Comparison of ENCODE assay signal across 8 mouse cellular contexts in genomic region chr4:57955544-57955958, GRCm38 (mm10). TPM values are rescaled to one million over a fixed set of nuclear protein-coding genes. Genes with fewer than 3 reads are reported as not detected.
DNase-seq lines count a peak whose midpoint lies in the region; ATAC-seq lines count a peak whose summit lies in the region.

No protein-coding gene starts in this region.

- peaks cover 3% of the 10 kb centered on the region; the same call in 1 of the 2 replicates for H3K9me3 ChIP-seq in midbrain, embryonic 11.5 days (ENCODE audit: control insufficient read depth, low read length)

- WGBS in midbrain, embryonic 11.5 days, result under 1% methylated on average over 25 of the region's 25 CpGs

- intact Hi-C loops in gastrocnemius, postnatal 14 days (cut with DNase I; ENCODE audit: low total_unique reads), result no loop called here
- intact Hi-C loops in left cerebral cortex, postnatal 4 days (cut with DNase I), result no loop called here

- no peaks in the 10 kb centered on the region for H3K27me3 ChIP-seq in midbrain, embryonic 11.5 days (ENCODE audit: control insufficient read depth, insufficient read depth, low read length)

- peak overlapping the region; percentile 70 for H3K4me2 ChIP-seq in midbrain, embryonic 11.5 days

- peak overlapping the region; percentile 86 for H3K9ac ChIP-seq in midbrain, embryonic 11.5 days (ENCODE audit: low read length)

- H3K4me1 ChIP-seq in midbrain, embryonic 11.5 days (ENCODE audit: control insufficient read depth, insufficient read depth, low read length), result peaks cover 11% of the 10 kb centered on the region

- peak overlapping the region; percentile 67 for H3K27ac ChIP-seq in midbrain, embryonic 11.5 days (ENCODE audit: low read depth, low read length)

- peak overlapping the region; percentile 78 for H3K4me3 ChIP-seq in midbrain, embryonic 11.5 days (ENCODE audit: low read depth, low read length)

- H3K36me3 ChIP-seq in midbrain, embryonic 11.5 days (ENCODE audit: control insufficient read depth, insufficient read depth, low read length), result peaks cover 18% of the 10 kb centered on the region

- peak; percentile 81 for DNase-seq in embryo, embryonic 10 days (ENCODE audit: low spot score)
- no peak for DNase-seq in embryo, embryonic 9.5 days (ENCODE audit: extremely low spot score)
- peak; percentile 67 for DNase-seq in gastrocnemius, postnatal 14 days
- DNase-seq in left cerebral cortex, postnatal 4 days, result peak; percentile 46
- no peak for DNase-seq in midbrain, embryonic 11.5 days (ENCODE audit: low spot score, missing footprints)
- peak; percentile 67 to 83 for DNase-seq in spleen, postnatal 4 days (ENCODE audit: low spot score in 2 of 2)

- peak; percentile 21 for ATAC-seq in common myeloid progenitor, adult 5-6 weeks (replicated peaks; ENCODE audit: low read depth, poor library complexity, severe bottlenecking)
- peak; percentile 33 for ATAC-seq in inflammation-experienced regulatory T-cells, adult 6 months
- peak; percentile 31 for ATAC-seq in midbrain, embryonic 11.5 days (ENCODE audit: low FRiP score)

RNA-seq across cellular contexts. Expression of gene Txn1, which starts 0.7 kb away (rescaled TPM):
- 148 and 206 TPM in 2 replicates for total RNA-seq in common myeloid progenitor, adult 5-6 weeks (2017)
- 10 to 100 TPM; 86.5 to 87.4 TPM for total RNA-seq in gastrocnemius, postnatal 14 days (2021)
- polyA plus RNA-seq in inflammation-experienced regulatory T-cells, adult 6 months (2017; shearing (Covaris generic)), result 100 to 1,000 TPM; 126 to 295 (median 141) TPM
- total RNA-seq in left cerebral cortex, postnatal 4 days (2021), result 100 to 1,000 TPM; 187 to 191 TPM
- 404 and 408 TPM in 2 replicates for polyA plus RNA-seq in midbrain, embryonic 11.5 days (2014; fragmentation: Nextera tagmentation; extraction: Ambion mirVana)

RNA-seq across cellular contexts. Expression of gene D630039A03Rik, which starts 39.5 kb away (rescaled TPM):
- not detected in 2 replicates for total RNA-seq in common myeloid progenitor, adult 5-6 weeks (2017)
- not detected for total RNA-seq in gastrocnemius, postnatal 14 days (2021)
- 10 to 100 TPM in 2 of 3 experiments, 1 to 10 TPM in 1; 8.9 to 18.3 (median 18.2) TPM for polyA plus RNA-seq in inflammation-experienced regulatory T-cells, adult 6 months (2017; shearing (Covaris generic))
- total RNA-seq in left cerebral cortex, postnatal 4 days (2021), result not detected
- polyA plus RNA-seq in midbrain, embryonic 11.5 days (2014; fragmentation: Nextera tagmentation; extraction: Ambion mirVana), result 0.04 TPM in 1 of 2 replicates, not detected in the other

RNA-seq across cellular contexts. Expression of gene Txndc8, which starts 53.4 kb away (rescaled TPM):
- total RNA-seq in common myeloid progenitor, adult 5-6 weeks (2017), result not detected in 2 replicates
- not detected for total RNA-seq in gastrocnemius, postnatal 14 days (2021)
- not detected for polyA plus RNA-seq in inflammation-experienced regulatory T-cells, adult 6 months (2017; shearing (Covaris generic))
- not detected for total RNA-seq in left cerebral cortex, postnatal 4 days (2021)
- polyA plus RNA-seq in midbrain, embryonic 11.5 days (2014; fragmentation: Nextera tagmentation; extraction: Ambion mirVana), result not detected in 2 replicates

Comparison
In these comparisons a context has a peak if more than half of its experiments do, and no peak if none do; other contexts are left out.
1. DNase-seq: peak in embryo, embryonic 10 days (single experiment), gastrocnemius, postnatal 14 days (single experiment), left cerebral cortex, postnatal 4 days (single experiment) and spleen, postnatal 4 days (2 of 2); none in embryo, embryonic 9.5 days (single experiment) and midbrain, embryonic 11.5 days (single experiment).
2. Peak in every context shown above with its lines, with median percentiles within 50 percentile points of each other: ATAC-seq.